Mouse (Mus musculus) cerebellum, postnatal 14 days (tissue): Measurements from ENCODE around the gene Etl4.
"Not testable (repeated sequence)": the region's sequence is repeated elsewhere in the genome, so short reads cannot be mapped to it uniquely, and the experiment has no call there.

Source experiments
- DNase-seq, 2 experiments: peaks; one replicate each; pipeline ENCODE4 v3.0.0; 2021; ENCODE audit warnings: mixed read lengths in 2 of 2

Gene Etl4

DNA sequence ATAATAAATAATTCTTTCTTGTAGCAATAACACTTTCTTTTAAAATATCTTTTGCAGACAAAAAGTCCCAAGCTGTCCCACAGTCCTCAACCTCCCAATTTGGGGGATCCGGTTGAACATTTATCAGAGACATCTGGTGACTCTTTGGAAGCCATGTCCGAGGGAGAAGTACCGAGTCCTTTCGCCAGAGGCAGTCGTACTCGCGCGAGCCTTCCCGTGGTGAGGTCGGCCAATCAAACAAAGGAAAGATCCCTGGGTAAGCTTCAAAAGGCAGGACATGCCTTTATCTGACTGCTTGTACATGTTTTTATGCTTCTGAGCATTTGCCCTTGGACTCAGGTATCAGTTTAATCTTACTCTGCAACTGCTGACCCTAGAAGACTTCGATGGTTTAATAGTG is 752.3 kb downstream of the Etl4 start:
- DNase-seq = no peak

- DNase-seq = no peak
Observed at GRCm38 (mm10) chr2:20662696-20663095, 753.1 kb downstream of the Etl4 start.

DNA sequence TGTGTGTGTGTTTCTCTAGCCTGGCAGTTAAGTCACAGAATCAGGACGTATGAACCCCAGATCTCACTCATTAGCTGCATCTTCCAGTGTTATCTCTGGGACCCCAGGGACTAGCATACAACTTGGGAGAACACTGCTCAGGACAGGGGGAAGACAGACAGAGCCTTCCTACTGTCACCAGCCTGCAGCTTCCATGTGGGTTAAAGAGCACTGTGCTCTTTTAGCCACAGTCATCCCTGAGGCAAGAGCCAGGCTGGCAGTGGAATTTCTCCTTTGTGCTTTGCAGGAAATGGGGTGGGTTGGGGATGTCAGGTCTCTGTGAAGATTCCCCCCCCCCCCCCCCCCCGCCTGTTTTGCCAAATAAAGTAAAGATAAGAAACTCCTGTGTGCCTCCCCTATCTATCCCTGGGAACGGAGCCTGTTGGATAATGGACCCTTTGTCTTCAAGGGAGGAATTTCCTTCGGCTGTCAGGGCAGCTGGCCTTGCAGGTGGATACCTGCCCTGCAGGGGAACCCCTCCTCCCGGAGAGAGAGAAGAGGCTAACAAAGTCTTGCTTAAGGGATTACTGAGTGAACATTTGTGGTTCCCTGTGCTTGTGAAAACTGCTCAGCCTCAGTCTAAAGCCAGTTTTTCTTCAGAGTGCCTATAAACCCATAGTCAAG is 755.9 kb downstream of the Etl4 start:
- DNase-seq = no peak

DNA sequence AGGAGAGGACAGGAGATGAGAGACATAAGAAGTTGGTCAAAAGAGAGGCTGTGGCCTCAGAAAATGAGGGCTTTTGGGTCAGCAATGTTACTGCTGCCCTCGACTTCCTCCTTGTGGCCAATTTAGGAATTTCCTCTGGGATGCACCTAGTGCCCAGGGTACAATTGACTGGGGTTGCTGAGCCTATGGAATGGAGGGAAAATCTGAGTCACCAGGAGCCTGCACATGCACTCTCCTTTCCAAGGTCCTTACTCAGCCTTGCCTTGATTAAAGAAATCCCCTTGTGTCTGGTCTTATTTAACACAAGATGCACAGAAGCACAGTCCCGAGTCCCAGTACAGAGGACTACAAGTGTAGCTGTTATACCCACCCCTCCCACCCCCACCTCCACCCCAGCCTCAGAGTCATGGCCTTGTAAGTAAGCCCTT is 756.5 kb downstream of the Etl4 start:
- DNase-seq = peak; percentile 54 to 71

DNA sequence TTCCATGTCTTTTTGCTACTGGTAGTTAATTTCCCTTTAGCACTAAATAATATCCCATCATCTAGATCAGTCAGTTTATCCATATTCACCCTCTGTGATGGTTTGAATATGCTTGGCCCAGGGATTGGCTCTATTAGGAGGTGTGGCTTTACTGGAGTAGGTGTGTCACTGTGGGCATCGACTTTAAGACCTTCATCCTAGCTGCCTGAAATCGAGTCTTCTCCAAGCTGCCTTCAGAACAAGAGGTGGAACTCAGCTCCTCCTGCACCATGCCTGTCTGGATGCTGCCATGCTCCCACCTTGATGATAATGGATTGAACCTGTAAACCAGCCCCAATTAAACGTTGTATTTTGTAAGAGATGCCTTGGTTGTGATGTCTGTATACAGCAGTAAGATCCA is 758.3 kb downstream of the Etl4 start:
- no peak for DNase-seq

DNA sequence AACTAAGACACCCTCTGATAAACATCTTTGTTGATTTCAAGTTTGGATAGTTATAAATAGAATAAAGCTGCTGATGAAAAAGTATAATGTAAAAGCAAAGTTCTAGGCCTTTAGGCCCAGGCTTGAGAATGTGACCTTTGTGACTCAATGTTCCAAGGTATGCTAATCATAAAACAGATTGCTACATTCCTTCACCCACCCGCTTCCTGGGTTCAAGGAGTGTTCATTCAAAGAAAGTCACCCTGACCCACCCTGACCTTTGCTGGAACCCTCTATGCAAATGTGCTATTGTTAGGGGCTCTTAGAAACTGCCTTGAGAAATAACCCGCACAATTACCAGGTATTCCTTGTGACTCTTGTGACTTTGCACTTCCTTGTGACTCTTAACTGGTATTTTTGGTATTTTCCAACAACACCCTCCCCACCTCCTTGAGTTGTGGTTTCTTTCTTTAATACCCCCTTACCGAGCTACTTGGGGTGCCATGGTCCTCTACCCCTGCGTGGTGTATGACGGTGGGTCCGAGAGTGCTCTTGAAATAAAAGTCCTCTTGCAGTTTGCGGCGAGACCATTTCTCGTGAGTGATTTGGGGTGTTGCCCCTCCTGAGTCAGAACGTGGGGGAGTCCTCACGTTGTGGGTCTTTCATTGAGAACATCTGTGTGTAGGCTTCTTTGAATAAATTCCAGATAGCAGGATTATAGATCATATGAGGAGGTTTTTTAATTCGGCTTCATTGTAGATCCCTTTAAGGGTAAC is 758.9 kb downstream of the Etl4 start:
- not testable (repeated sequence) for DNase-seq

GRCm38 (mm10) chr2:20669367-20669766 is 759.8 kb downstream of the Etl4 start:
- no peak for DNase-seq

DNA sequence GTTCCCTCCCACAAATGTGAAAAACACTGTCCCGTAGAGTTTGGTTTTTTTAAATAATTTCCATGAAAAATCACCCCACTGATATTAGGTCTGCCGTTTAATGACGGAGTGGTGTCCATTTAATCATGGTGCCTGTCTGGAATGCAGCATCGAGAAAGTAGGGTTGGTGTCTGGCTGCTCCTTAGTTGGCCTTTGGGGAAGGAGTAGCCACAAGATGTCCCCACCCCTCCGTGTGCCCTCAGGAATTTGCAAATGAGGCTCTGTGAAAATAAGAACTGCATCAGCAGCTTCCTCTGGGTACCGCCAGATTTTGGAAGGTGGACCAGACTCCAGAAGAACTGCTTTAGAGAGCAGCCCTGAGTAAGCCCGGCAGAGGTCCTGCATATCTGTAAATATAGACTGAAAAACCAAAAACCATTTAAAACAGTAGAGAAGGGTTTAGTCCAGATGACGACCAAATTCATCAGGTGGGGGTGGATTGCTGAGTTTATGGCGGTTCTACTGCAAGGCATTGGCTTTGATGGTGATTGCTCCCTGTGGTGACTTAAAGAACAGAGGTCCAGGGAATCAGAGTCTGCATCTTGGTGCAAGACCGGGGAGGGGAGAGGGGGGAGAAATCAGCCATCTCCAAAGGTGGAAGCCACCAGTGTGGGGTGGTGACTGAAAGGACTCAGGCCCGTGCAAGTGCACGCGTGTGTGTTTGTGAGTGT is 762.1 kb downstream of the Etl4 start:
- no peak for DNase-seq

GRCm38 (mm10) chr2:20672281-20672680 is 762.7 kb downstream of the Etl4 start:
- no peak for DNase-seq

DNA sequence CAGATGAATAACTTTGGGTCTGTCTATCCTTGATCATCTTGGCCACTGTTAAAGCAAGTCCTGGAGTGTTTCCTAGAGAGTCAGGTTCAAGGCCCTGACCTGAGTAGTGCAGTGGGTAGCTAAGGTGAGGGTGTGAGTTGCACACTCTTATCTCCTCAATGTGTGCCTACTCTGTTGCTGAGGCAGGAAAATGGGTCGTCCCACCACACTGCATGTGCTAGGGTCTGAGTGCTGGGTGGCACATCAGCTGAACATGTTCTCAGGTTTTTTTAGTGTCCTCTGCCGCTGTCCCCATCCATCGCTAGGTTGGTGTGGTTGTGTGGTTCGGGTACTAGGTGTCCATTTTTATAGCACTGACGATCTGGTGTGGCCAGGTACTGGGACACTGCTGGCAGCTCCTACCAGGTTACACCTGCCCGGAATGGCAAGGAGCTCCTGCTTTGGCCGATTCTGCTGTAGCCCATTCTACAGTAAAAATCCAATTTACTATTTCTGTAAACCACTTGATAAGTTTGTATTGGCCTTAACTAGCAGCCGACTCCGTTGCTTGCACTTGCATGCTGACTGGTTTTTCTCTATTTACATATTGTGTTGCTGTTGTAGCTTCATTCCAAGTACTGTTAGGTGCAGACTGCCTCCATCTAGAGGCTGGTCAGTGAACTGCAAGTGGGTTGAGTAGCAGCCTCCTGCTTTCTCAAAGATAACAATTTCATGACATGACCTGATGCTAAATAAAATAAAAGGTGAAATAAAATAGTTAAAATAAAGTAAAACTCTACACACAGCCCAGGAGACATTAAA is 763.4 kb downstream of the Etl4 start:
- peak; percentile 71 to 80 for DNase-seq

GRCm38 (mm10) chr2:20676379-20676778 is 766.8 kb downstream of the Etl4 start:
- DNase-seq = peak in 1 of 2 experiments; percentile 36

GRCm38 (mm10) chr2:20678793-20679192 is 769.2 kb downstream of the Etl4 start:
- no peak for DNase-seq

- DNase-seq = not testable (repeated sequence)
Observed at GRCm38 (mm10) chr2:20682203-20682602, 772.6 kb downstream of the Etl4 start.

- DNase-seq = no peak
Observed at GRCm38 (mm10) chr2:20689389-20689788, 779.8 kb downstream of the Etl4 start.

- no peak for DNase-seq
Observed at GRCm38 (mm10) chr2:20692898-20693297, 783.3 kb downstream of the Etl4 start.

DNA sequence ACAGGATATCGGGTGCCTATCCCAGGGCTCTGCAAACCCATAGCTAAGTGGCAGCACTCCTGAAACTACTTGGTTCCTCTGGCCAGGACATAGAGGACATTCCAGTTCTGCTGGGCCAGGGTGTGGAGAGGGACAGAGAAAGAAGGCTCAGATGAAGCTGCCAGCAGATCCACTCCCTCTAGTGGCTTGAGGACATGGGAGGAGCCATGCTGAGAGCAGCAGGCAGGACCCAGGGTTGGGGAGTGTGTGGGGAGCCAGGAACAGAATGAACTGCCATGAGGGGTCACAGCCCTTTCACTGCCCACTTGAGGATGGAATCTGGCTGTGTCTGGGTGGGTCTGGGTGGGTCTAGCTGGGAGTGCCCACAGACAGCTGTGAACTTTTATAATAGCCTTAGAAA is 784.2 kb downstream of the Etl4 start:
- no peak for DNase-seq

DNA sequence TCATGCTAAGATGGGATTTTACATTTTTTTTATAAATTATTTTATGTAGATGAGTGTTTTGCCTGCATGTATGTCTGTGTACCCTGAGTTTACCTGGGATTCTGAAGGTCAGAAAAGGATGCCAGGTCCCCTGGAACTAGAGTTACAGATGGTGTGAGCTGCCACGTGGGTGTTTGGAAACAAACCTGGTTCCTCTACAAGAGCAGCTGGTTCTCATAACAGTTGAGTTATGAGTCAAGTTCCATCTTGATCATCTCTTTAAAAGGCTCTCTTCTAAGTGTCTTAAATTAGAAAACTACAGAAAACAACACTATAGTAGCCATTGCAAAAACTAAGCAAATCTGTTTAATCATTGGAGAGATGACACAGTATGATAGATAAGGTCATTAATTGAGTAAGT is 788.1 kb downstream of the Etl4 start:
- no peak for DNase-seq

GRCm38 (mm10) chr2:20705110-20705509 is 795.5 kb downstream of the Etl4 start:
- DNase-seq = no peak

DNA sequence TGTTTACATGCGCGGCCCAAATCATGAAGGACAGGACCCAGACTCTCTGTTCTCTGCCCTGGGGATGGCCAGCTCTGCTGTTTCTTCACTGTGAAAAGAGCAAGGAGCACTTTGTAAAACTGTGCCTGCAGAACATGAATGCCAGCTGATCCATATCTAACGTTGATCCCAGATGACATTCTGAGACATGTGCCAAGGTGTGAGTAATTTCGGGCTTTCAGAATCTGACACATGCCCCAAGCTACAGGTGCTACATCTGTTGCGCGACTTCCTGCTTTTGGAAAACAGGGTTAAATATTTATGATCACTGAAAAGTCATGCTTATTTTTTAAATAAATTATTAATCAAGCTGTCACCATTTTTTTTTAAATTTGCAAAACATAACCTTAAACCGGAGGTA is 801.0 kb downstream of the Etl4 start:
- no peak for DNase-seq

- no peak for DNase-seq
Observed at GRCm38 (mm10) chr2:20711024-20711423, 801.4 kb downstream of the Etl4 start.

DNA sequence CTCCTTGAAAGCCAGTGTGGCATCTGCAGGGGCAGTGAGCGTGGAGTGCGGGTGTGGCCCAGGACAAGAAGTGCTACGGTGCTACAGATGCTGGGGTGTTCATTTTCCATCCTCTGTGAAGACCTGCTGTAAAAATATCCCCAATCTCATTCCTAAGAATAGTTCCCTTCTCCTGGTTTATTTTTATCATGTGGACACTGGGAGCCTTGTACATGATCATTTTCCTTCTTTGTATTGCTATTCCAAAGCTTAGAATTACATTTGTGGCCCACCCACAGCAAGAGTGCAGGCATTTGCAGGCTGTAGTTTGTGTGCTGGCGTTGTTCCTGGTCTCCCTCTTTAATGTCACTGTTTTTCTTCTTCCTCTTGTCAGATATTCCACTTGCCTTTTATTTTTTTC is 809.5 kb downstream of the Etl4 start:
- no peak for DNase-seq

GRCm38 (mm10) chr2:20721098-20721497 is 811.5 kb downstream of the Etl4 start:
- no peak for DNase-seq
